8 mouse cellular contexts compared by ENCODE assay signal in the genomic region with DNA sequence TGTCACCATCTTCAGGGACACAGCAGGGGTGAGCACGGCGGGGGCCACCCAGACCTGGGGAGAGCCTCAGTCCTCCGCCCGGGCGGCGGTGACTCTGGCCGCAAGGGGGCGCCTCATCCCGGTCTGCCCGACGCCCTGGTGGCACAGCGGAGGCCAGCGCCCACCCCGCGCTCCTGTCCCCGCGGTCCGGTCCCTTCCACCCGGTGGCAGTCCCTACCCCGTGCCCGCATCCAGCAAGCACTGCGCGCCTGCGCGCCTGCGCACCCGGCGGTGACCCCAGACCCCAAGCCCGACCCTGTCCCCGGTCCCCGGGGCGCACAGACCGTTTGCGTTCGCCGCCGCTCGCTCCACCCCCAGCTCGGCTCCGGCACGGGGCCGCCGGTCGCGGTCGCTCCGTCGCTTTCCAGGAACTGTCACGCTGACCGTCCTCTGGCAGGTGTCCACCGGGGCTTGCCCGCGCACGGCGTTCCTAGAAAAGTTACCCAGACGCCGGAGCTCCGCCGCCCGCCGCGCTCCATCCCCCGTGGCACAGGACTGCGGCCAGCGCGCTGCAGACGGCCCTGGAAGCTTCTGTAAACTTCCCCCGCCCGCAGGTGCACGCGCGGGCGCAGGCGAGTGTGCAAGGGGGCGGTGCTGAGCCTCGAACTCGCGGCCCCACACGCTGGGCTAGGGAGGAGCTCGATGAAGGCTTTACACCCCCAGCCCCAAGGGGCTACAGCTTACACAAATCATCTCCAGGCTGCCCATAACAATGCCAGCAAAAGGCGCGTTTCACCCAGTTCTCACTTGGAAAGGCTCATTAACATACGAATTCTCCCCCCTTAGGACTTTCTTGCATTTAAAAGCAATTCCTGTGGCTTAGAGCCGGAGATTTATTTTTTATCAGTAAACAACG.
DNase-seq lines count a peak whose midpoint lies in the region; ATAC-seq lines count a peak whose summit lies in the region.

No protein-coding gene starts in this region.

- peak overlapping the region; percentile 71 for H3K27ac ChIP-seq in hindbrain, embryonic 14.5 days

- WGBS in hindbrain, embryonic 14.5 days, result under 1% methylated on average over 80 of the region's 85 CpGs

- peak overlapping the region; percentile 73 for H3K4me3 ChIP-seq in hindbrain, embryonic 14.5 days (replicated peaks; ENCODE audit: low read length)

- H3K27me3 ChIP-seq in hindbrain, embryonic 14.5 days (ENCODE audit: control insufficient read depth, insufficient read depth, low read length), result peaks cover 26% of the 10 kb centered on the region

- H3K9me3 ChIP-seq in hindbrain, embryonic 14.5 days (ENCODE audit: control insufficient read depth, low read length), result no peaks in the 10 kb centered on the region

- peak; percentile 73 for ATAC-seq in activated CD4-positive, CD25-positive, alpha-beta regulatory T cell, adult 4 months
- ATAC-seq in hindbrain, embryonic 14.5 days (ENCODE audit: low FRiP score), result peak; percentile 91
- ATAC-seq in megakaryocyte, adult 5-6 weeks (ENCODE audit: poor library complexity, severe bottlenecking), result peak; percentile 94

- peaks cover 15% of the 10 kb centered on the region for H3K4me1 ChIP-seq in hindbrain, embryonic 14.5 days (replicated peaks; ENCODE audit: control insufficient read depth, insufficient read depth, low read length)

- H3K9ac ChIP-seq in hindbrain, embryonic 14.5 days, result peak overlapping the region; percentile 66

- peak; percentile 77 to 86 for DNase-seq in cerebellum, postnatal 25 days
- DNase-seq in frontal cortex, postnatal 36 days (ENCODE audit: low spot score in 2 of 2), result peak; percentile 74 to 77
- peak; percentile 67 for DNase-seq in hindbrain, embryonic 14.5 days (ENCODE audit: low spot score)
- peak; percentile 69 to 70 for DNase-seq in left cerebral cortex, adult 8-10 months (ENCODE audit: low spot score in 2 of 2)
- DNase-seq in retina, postnatal 7 days (ENCODE audit: low read depth, low spot score), result peak; percentile 59
- DNase-seq in urinary bladder, adult 18-20 months (ENCODE audit: low spot score in 2 of 2), result peak; percentile 66 to 80

- H3K36me3 ChIP-seq in hindbrain, embryonic 14.5 days (replicated peaks; ENCODE audit: control insufficient read depth, insufficient read depth), result no peaks in the 10 kb centered on the region

- peak overlapping the region; percentile 96 for H3K4me2 ChIP-seq in hindbrain, embryonic 14.5 days (replicated peaks)

Comparison
In these comparisons a context has a peak if more than half of its experiments do, and no peak if none do; other contexts are left out.
1. Peak in every context shown above with its lines: DNase-seq, ATAC-seq, H3K4me3 ChIP-seq and H3K27ac ChIP-seq.